Mouse (Mus musculus) cortical plate, adult 2 months (tissue): ENCODE results near the gene Lypd3.

Experiments used
- CTCF ChIP-seq: fragments of 200-500 bp; IDR thresholded peaks from 2 replicates; pipeline ENCODE4 v1.5.1; 2011; ENCODE audit warnings: mild to moderate bottlenecking, control low read depth, low read length; ENCODE audit not compliant: insufficient read depth; ENCODE audit errors: extremely low read depth
- POLR2A ChIP-seq: fragments of 200-500 bp; IDR thresholded peaks from 2 replicates; pipeline ENCODE4 v1.6.1; 2011; ENCODE audit warnings: mild to moderate bottlenecking, low read length, control low read depth; ENCODE audit not compliant: insufficient read depth; ENCODE audit errors: extremely low read depth

- TF ChIP-seq CTCF (no peak), POLR2A (peak; percentile 96)
Observed at GRCm38 (mm10) chr7:24587330-24588105, 48.8 kb upstream of the Lypd3 start, which contains the start of the genes Ethe1 and Zfp575.
